Mouse (Mus musculus) MEL (cell line): ENCODE data around the gene 9230102O04Rik. TPM values are rescaled to one million over a fixed set of nuclear protein-coding genes. Genes with fewer than 3 reads are reported as not detected.

Experiments used
- DNase-seq: peaks from one replicate; pipeline ENCODE4 v3.0.0; 2011; ENCODE audit warnings: low read depth, low spot score
- H3K27ac ChIP-seq: 2 replicates; pipeline ENCODE4 v1.5.1; 2012; ENCODE audit warnings: low read depth, mild to moderate bottlenecking, control low read depth, low read length, moderate library complexity; ENCODE audit not compliant: control insufficient read depth
- H3K27me3 ChIP-seq, 2 experiments: fragments of 150-350 bp in 1 of 2; sonication (generic) in 1 of 2; 2 replicates each; pipeline ENCODE4 v1.6.1; 2012; ENCODE audit warnings: low read length in 2 of 2, mild to moderate bottlenecking in 2 of 2, improper control_type of control experiment in 1 of 2, moderate library complexity in 1 of 2; ENCODE audit not compliant: insufficient read depth in 2 of 2, control insufficient read depth in 1 of 2
- H3K36me3 ChIP-seq, 2 experiments: 2 replicates each; pipeline ENCODE4 v1.6.1; 2012 to 2014; ENCODE audit warnings: low read length in 2 of 2, improper control_type of control experiment in 1 of 2, inconsistent platforms in 1 of 2, mild to moderate bottlenecking in 1 of 2; ENCODE audit not compliant: insufficient read depth in 2 of 2, control insufficient read depth in 1 of 2
- H3K4me1 ChIP-seq, 2 experiments: fragments of 150-350 bp in 1 of 2; sonication (generic) in 1 of 2; 2 replicates each; pipeline ENCODE4 v1.6.1; 2012; ENCODE audit warnings: low read length in 2 of 2, improper control_type of control experiment in 1 of 2, mild to moderate bottlenecking in 1 of 2; ENCODE audit not compliant: insufficient read depth in 2 of 2, control insufficient read depth in 1 of 2
- H3K4me3 ChIP-seq, 2 experiments: fragments of 150-350 bp in 1 of 2; sonication (generic) in 1 of 2; 2 replicates each; pipeline ENCODE4 v1.5.1; 2012; ENCODE audit warnings: low read depth in 2 of 2, low read length in 2 of 2, mild to moderate bottlenecking in 2 of 2, moderate library complexity in 2 of 2, control low read depth in 1 of 2, improper control_type of control experiment in 1 of 2; ENCODE audit not compliant: control insufficient read depth in 1 of 2, insufficient read depth in 1 of 2
- H3K79me2 ChIP-seq: 2 replicates; pipeline ENCODE4 v1.6.1; 2012; ENCODE audit warnings: mild to moderate bottlenecking, low read length, moderate library complexity; ENCODE audit not compliant: control insufficient read depth, poor library complexity, insufficient read depth
- H3K9ac ChIP-seq: 2 replicates; pipeline ENCODE4 v1.6.1; 2012; ENCODE audit warnings: low read depth, mild to moderate bottlenecking, control low read depth, low read length, moderate library complexity; ENCODE audit not compliant: control insufficient read depth, poor library complexity, severe bottlenecking
- H3K9me3 ChIP-seq: fragments of 150-350 bp; sonication (generic); replicated peaks from 2 replicates; pipeline ENCODE4 v1.6.1; 2012; ENCODE audit warnings: mild to moderate bottlenecking, low read length, improper control_type of control experiment, moderate library complexity; ENCODE audit not compliant: insufficient read depth
- BHLHE40 ChIP-seq: IDR thresholded peaks from 2 replicates; pipeline ENCODE4 v1.6.1; 2012; ENCODE audit warnings: low read depth, mild to moderate bottlenecking, inconsistent platforms, low read length, improper control_type of control experiment, borderline replicate concordance
- CHD2 ChIP-seq: IDR thresholded peaks from 2 replicates; pipeline ENCODE4 v1.6.1; 2011; ENCODE audit warnings: low read length, improper control_type of control experiment
- E2F4 ChIP-seq: IDR thresholded peaks from 2 replicates; pipeline ENCODE4 v1.6.1; 2011; ENCODE audit warnings: low read depth, low read length, improper control_type of control experiment, borderline replicate concordance
- ETS1 ChIP-seq: IDR thresholded peaks from 2 replicates; pipeline ENCODE4 v1.6.1; 2012; ENCODE audit warnings: low read depth, mild to moderate bottlenecking, inconsistent platforms, low read length, improper control_type of control experiment, moderate library complexity
- JUND ChIP-seq: IDR thresholded peaks from 2 replicates; pipeline ENCODE4 v1.6.1; 2011; ENCODE audit warnings: low read depth, mild to moderate bottlenecking, improper control_type of control experiment, low read length
- KAT2A ChIP-seq: conservative IDR thresholded peaks from 2 replicates; pipeline ENCODE4 v1.6.1; 2012; ENCODE audit warnings: low read depth, low read length, improper control_type of control experiment, inconsistent platforms
- MAX ChIP-seq: IDR thresholded peaks from 2 replicates; pipeline ENCODE4 v1.6.1; 2011; ENCODE audit warnings: low read length, improper control_type of control experiment
- MAZ ChIP-seq: IDR thresholded peaks from 2 replicates; pipeline ENCODE4 v1.6.1; 2012; ENCODE audit warnings: low read depth, mild to moderate bottlenecking, inconsistent platforms, low read length, improper control_type of control experiment
- MEF2A ChIP-seq: IDR thresholded peaks from 2 replicates; pipeline ENCODE4 v1.6.1; 2014; ENCODE audit warnings: low read depth, mild to moderate bottlenecking, inconsistent platforms, low read length, improper control_type of control experiment; ENCODE audit not compliant: poor library complexity, insufficient replicate concordance, severe bottlenecking; ENCODE audit errors: extremely low read depth
- MXI1 ChIP-seq: IDR thresholded peaks from 2 replicates; pipeline ENCODE4 v1.6.1; 2011; ENCODE audit warnings: mild to moderate bottlenecking, low read depth, low read length, improper control_type of control experiment
- MYB ChIP-seq: IDR thresholded peaks from 2 replicates; pipeline ENCODE4 v1.6.1; 2011; ENCODE audit warnings: mild to moderate bottlenecking, low read depth, low read length, improper control_type of control experiment
- POLR2A ChIP-seq, 2 experiments: IDR thresholded peaks; 2 replicates each; pipeline ENCODE4 v1.6.1; 2011 to 2012; ENCODE audit warnings: low read length in 2 of 2, mild to moderate bottlenecking in 2 of 2, control low read depth in 1 of 2, improper control_type of control experiment in 1 of 2, low read depth in 1 of 2, moderate library complexity in 1 of 2; ENCODE audit not compliant: control insufficient read depth in 1 of 2, insufficient read depth in 1 of 2, poor library complexity in 1 of 2
- POLR2AphosphoS2 ChIP-seq: IDR thresholded peaks from 2 replicates; pipeline ENCODE4 v1.6.1; 2011; ENCODE audit warnings: low read length, improper control_type of control experiment
- RCOR1 ChIP-seq: IDR thresholded peaks from 2 replicates; pipeline ENCODE4 v1.6.1; 2012; ENCODE audit warnings: low read depth, mild to moderate bottlenecking, inconsistent platforms, low read length, improper control_type of control experiment
- SIN3A ChIP-seq: IDR thresholded peaks from 2 replicates; pipeline ENCODE4 v1.6.1; 2012; ENCODE audit warnings: low read length, improper control_type of control experiment, inconsistent platforms
- TBP ChIP-seq: IDR thresholded peaks from 2 replicates; pipeline ENCODE4 v1.8.0; 2011; ENCODE audit warnings: low read depth, low read length, improper control_type of control experiment
- TCF12 ChIP-seq: IDR thresholded peaks from 2 replicates; pipeline ENCODE4 v1.6.1; 2014; ENCODE audit warnings: low read depth, mild to moderate bottlenecking, inconsistent platforms, low read length, improper control_type of control experiment, moderate library complexity
- UBTF ChIP-seq: IDR thresholded peaks from 2 replicates; pipeline ENCODE4 v1.6.1; 2012; ENCODE audit warnings: low read depth, mild to moderate bottlenecking, inconsistent platforms, low read length, improper control_type of control experiment, moderate library complexity, borderline replicate concordance; ENCODE audit not compliant: insufficient read depth
- USF2 ChIP-seq, 2 experiments: IDR thresholded peaks; 2 replicates each; pipeline ENCODE4 v1.6.1; 2011 to 2012; ENCODE audit warnings: improper control_type of control experiment in 2 of 2, low read length in 2 of 2, borderline replicate concordance in 1 of 2, inconsistent platforms in 1 of 2, low read depth in 1 of 2, mild to moderate bottlenecking in 1 of 2; ENCODE audit not compliant: insufficient read depth in 1 of 2
- ZKSCAN1 ChIP-seq: IDR thresholded peaks from 2 replicates; pipeline ENCODE4 v1.6.1; 2012; ENCODE audit warnings: low read depth, mild to moderate bottlenecking, inconsistent platforms, low read length, improper control_type of control experiment, moderate library complexity
- ZMIZ1 ChIP-seq: IDR thresholded peaks from 2 replicates; pipeline ENCODE4 v1.6.1; 2012; ENCODE audit warnings: low read depth, mild to moderate bottlenecking, inconsistent platforms, low read length, improper control_type of control experiment, moderate library complexity
- polyA plus RNA-seq, 2 experiments: library from polyadenylated mRNA; stranded (reverse) in 1 of 2; unstranded in 1 of 2; fragments of >175 nt in 1 of 2; fragments of >200 nt in 1 of 2; gene quantifications; 2 replicates each; pipeline versions ENCODE4 v1.2.1 to v1.2.4; 2012; ENCODE audit warnings: low replicate concordance in 2 of 2, low read depth in 1 of 2; ENCODE audit not compliant: insufficient read length in 2 of 2, insufficient read depth in 1 of 2, missing spikeins in 1 of 2
- total RNA-seq: library from RNA; depleted of rRNA; stranded (reverse); fragments of 300-350 nt; gene quantifications from 2 replicates; pipeline ENCODE4 v1.2.3, GENCODE M21; 2012

9230102O04Rik gene
- total and polyA plus RNA-seq, 3 experiments: 0.50 to 2.4 TPM; not detected in 1

DNA sequence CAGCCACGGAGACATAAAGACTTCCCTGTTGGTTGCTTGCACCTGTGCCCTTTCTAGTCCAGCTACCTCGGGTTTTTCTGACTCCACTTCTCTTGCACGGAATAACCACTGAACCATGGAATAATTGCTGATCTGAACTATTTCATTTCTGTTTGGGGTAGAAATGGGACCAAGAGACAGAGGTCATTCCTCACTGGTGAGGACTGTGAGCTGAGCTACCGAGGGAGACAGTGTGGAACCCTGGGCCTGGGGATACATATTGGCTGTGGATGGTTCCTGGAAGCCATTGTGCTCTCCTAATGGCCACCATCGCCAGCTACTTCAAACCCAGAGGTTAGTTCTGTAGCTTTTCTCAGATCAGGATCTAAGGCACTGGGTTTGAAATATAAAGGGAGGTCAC is 1.6 kb upstream of the 9230102O04Rik start:
- TF ChIP-seq KAT2A: no peak
- no peak for TF ChIP-seq TCF12
- TF ChIP-seq USF2 (IDR thresholded peaks at IDR 0.05; ENCODE audit: borderline replicate concordance in 1 of 2, insufficient read depth in 1 of 2, low read depth in 1 of 2, low read length in 2 of 2): no peak
- no peak for TF ChIP-seq MYB
- TF ChIP-seq CHD2: no peak
- TF ChIP-seq ZMIZ1: no peak
- TF ChIP-seq POLR2A (IDR thresholded peaks at IDR 0.05; ENCODE audit: control insufficient read depth in 1 of 2, insufficient read depth in 1 of 2, low read depth in 1 of 2, low read length in 2 of 2, poor library complexity in 1 of 2): no peak
- TF ChIP-seq SIN3A: no peak
- no peak for TF ChIP-seq MAX
- TF ChIP-seq MAZ: no peak
- no peak for TF ChIP-seq TBP
- no peak for TF ChIP-seq ETS1
- no peak for TF ChIP-seq E2F4
- no peak for TF ChIP-seq JUND
- no peak for TF ChIP-seq BHLHE40
- no peak for TF ChIP-seq POLR2AphosphoS2
- no peak for TF ChIP-seq RCOR1
- no peak for TF ChIP-seq MXI1
- TF ChIP-seq ZKSCAN1: no peak
- TF ChIP-seq, all 39 proteins: peak for 0
- H3K9ac ChIP-seq: no peak overlapping the region
- H3K9me3 ChIP-seq: no peaks in the 10 kb centered on the region
- no peak overlapping the region for H3K27ac ChIP-seq
- H3K27me3 ChIP-seq: no peaks in the 10 kb centered on the region
- H3K79me2 ChIP-seq: no peaks in the 10 kb centered on the region
- DNase-seq: no peak
- H3K4me3 ChIP-seq: peak overlapping the region in 1 of 2 experiments; percentile 95; a peak in 2 of 4 replicates
- H3K4me1 ChIP-seq: peaks cover 7 to 10% of the 10 kb centered on the region in 2 experiments
- peaks cover 0 to 6% of the 10 kb centered on the region in 2 experiments; a peak in 2 of 4 replicates for H3K36me3 ChIP-seq

DNA sequence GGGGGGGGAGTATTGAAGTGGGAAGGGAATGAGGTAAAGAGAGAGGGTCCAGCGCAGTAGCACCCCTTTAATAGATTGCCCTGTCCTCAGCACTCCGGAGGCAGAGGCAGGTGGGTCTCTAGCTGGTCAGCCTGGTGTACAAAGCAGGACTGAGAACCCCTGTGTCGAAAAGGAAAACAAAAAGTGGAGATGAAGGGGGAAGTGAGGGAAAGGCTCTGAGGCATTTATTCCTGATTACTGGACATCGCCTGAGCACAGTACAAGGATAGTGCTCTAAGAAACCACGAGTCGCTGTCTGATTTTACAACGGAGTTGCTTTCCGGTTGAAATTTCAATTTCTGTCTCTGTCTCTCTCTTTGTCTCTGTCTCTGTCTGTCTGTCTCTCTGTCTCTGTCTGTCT is 911 bp upstream of the 9230102O04Rik start:
- Histone ChIP-seq H3K79me2 (no peaks in the 10 kb centered on the region), H3K27ac (0 out of 2 replicates have a peak overlapping the region, but pooled peaks have one; percentile 22), H3K4me3 (peak overlapping the region; percentile 93 to 95), H3K4me1 (peaks cover 6 to 10% of the 10 kb centered on the region in 2 experiments), H3K36me3 (peaks cover 0 to 6% of the 10 kb centered on the region in 2 experiments; a peak in 2 of 4 replicates)
- peak; percentile 36 for DNase-seq
- no peak for TF ChIP-seq RCOR1
- TF ChIP-seq MEF2A: no peak
- TF ChIP-seq UBTF: no peak
- TF ChIP-seq E2F4: no peak
- TF ChIP-seq, all 39 proteins: peak for 0
- Histone ChIP-seq H3K9me3 (no peaks in the 10 kb centered on the region), H3K9ac (peak overlapping the region; percentile 76), H3K27me3 (no peaks in the 10 kb centered on the region)
